Mouse (Mus musculus): Measurements from ENCODE around the gene Slc12a3. TPM values are rescaled to one million over a fixed set of nuclear protein-coding genes. Genes with fewer than 3 reads are reported as not detected.

Slc12a3 gene
- polyA plus RNA-seq, 1 experiment from 2014 or later, result not detected

DNA sequence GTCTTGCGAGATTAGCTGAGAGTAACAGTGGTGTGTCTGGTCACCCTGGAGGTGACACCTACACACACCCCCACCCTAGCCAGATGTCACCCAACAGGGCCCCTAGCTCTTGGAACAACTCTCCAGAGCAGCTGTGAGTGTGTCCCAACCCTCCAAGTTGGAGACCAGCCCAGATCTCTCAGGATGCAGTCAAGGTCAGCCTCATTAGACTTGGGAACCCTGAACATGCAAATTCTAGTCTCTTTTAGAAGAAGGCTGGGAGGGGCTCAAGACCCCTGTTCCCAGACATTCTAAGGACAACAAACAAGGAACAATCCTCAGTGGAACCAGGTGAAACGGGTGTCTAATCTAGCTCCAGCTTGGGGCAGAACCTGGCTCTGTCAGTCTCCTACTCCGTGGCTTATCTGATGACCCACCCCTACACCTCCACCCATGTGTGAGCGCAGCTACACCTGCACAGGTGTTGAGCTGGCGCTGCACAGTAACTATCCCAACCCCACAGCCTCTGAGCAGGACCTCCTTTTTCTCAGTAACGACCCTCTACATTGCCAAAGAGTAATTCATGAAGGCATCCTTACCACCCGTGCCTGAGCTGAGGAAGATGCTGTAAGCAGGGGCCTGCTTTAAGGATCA is 33.7 kb downstream of the Slc12a3 start:
- Histone ChIP-seq H3K4me3 (no peak overlapping the region), H3K4me1 (peaks cover 9% of the 10 kb centered on the region; the same call in 1 of the 2 replicates), H3K36me3 (no peaks in the 10 kb centered on the region), H3K9me3 (no peaks in the 10 kb centered on the region), H3K27me3 (no peaks in the 10 kb centered on the region), H3K4me2 (no peak overlapping the region), H3K9ac (no peak overlapping the region), H3K27ac (no peak overlapping the region; the same call in 1 of the 2 replicates)
- ATAC-seq (ENCODE audit: insufficient number of reproducible peaks, low FRiP score, low TSS enrichment, low read depth), result 0 out of 2 replicates have a peak, but pooled peaks have one; percentile 9
- 71% methylated on average over 7 of the region's 7 CpGs for WGBS

- peaks cover 9% of the 10 kb centered on the region; the same call in 1 of the 2 replicates for H3K4me1 ChIP-seq
- 37% methylated on average over 4 of the region's 4 CpGs for WGBS
- no peak overlapping the region; the same call in 1 of the 2 replicates for H3K27ac ChIP-seq
- no peaks in the 10 kb centered on the region for H3K36me3 ChIP-seq
- H3K9me3 ChIP-seq, result no peaks in the 10 kb centered on the region
- H3K9ac ChIP-seq, result no peak overlapping the region
- no peaks in the 10 kb centered on the region for H3K27me3 ChIP-seq
- H3K4me3 ChIP-seq, result no peak overlapping the region
- no peak overlapping the region for H3K4me2 ChIP-seq
- no peak for ATAC-seq (ENCODE audit: insufficient number of reproducible peaks, low FRiP score, low TSS enrichment, low read depth)
Measured at GRCm38 (mm10) chr8:94363288-94363688, 34.3 kb downstream of the Slc12a3 start.

DNA sequence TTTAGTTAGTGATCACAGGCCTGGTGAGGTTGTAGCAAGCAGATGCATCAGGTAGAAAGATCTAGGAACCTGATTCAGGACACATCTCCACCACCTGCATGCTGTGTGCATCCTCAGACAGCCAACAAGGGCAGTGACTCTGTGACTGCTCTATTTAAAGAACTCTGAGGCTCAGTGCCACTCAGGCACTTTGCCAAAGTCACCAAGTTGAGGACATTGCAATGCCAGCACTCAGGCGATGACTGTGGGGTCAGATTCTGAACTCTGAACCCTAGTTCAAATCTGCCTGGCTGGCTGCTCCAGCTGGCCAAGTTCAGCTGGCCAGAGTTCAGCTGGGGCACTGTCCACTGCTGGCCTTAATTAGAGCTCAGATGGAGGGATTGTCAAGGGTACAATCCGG is 34.9 kb downstream of the Slc12a3 start:
- Histone ChIP-seq H3K4me1 (peaks cover 4% of the 10 kb centered on the region; the same call in 1 of the 2 replicates), H3K4me3 (no peak overlapping the region), H3K4me2 (no peak overlapping the region), H3K9ac (no peak overlapping the region), H3K27ac (no peak overlapping the region), H3K36me3 (no peaks in the 10 kb centered on the region), H3K9me3 (no peaks in the 10 kb centered on the region), H3K27me3 (no peaks in the 10 kb centered on the region)
- no peak for ATAC-seq (ENCODE audit: insufficient number of reproducible peaks, low FRiP score, low TSS enrichment, low read depth)
- 81% methylated on average over 2 of the region's 2 CpGs for WGBS

- Histone ChIP-seq H3K27me3 (no peaks in the 10 kb centered on the region), H3K36me3 (no peaks in the 10 kb centered on the region), H3K4me1 (0 out of 2 replicates have a peak, but pooled peaks cover 4% of the 10 kb centered on the region), H3K27ac (no peak overlapping the region), H3K9ac (no peak overlapping the region), H3K4me3 (no peak overlapping the region), H3K4me2 (no peak overlapping the region), H3K9me3 (no peaks in the 10 kb centered on the region)
- 85% methylated on average over 6 of the region's 6 CpGs for WGBS
- ATAC-seq (ENCODE audit: insufficient number of reproducible peaks, low FRiP score, low TSS enrichment, low read depth), result no peak
Measured at GRCm38 (mm10) chr8:94364686-94365312, 35.8 kb downstream of the Slc12a3 start.

DNA sequence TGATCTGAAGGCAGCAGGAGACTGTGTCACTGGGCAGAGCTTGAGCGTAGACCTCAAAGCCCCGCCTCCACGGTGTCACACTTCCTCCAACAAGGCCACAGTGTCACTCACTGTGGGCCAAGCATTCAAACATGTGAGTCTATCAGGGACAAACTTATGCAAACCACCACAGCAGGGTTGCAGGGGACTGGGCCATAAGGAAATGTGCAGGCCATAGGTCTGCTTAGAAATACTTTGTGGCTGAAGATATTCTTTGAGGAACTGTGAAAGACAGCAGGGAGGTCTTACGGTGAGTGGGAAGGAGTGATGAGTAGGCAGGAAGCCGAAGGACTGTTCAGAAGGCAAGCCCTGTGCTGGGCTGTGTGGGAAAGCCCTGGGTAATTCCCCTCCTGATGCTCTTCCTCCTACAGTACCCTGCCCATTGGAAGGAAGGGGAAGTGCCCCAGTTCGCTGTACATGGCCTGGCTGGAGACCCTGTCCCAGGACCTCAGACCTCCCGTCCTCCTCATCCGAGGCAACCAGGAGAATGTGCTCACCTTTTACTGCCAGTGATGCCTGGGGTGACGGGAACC is 36.5 kb downstream of the Slc12a3 start:
- H3K27ac ChIP-seq, result no peak overlapping the region
- WGBS, result 81% methylated on average over 9 of the region's 9 CpGs
- H3K4me2 ChIP-seq, result no peak overlapping the region
- H3K36me3 ChIP-seq, result no peaks in the 10 kb centered on the region
- H3K4me1 ChIP-seq, result 0 out of 2 replicates have a peak, but pooled peaks cover 4% of the 10 kb centered on the region
- no peaks in the 10 kb centered on the region for H3K27me3 ChIP-seq
- H3K9me3 ChIP-seq, result no peaks in the 10 kb centered on the region
- no peak for ATAC-seq (ENCODE audit: insufficient number of reproducible peaks, low FRiP score, low TSS enrichment, low read depth)
- H3K4me3 ChIP-seq, result no peak overlapping the region
- no peak overlapping the region for H3K9ac ChIP-seq

GRCm38 (mm10) chr8:94370839-94371238 is 41.8 kb downstream of the Slc12a3 start:
- ATAC-seq (ENCODE audit: insufficient number of reproducible peaks, low FRiP score, low TSS enrichment, low read depth), result no peak
- no peak overlapping the region for H3K9ac ChIP-seq
- no peaks in the 10 kb centered on the region for H3K9me3 ChIP-seq
- no peaks in the 10 kb centered on the region for H3K27me3 ChIP-seq
- H3K4me3 ChIP-seq, result no peak overlapping the region
- H3K36me3 ChIP-seq, result no peaks in the 10 kb centered on the region
- no peak overlapping the region for H3K4me2 ChIP-seq
- WGBS, result 76% methylated on average over 5 of the region's 5 CpGs
- H3K27ac ChIP-seq, result no peak overlapping the region
- 0 out of 2 replicates have a peak, but pooled peaks cover 3% of the 10 kb centered on the region for H3K4me1 ChIP-seq

- whole genome bisulfite sequencing, result 73% methylated on average over 6 of the region's 6 CpGs
- no peak for ATAC-seq (ENCODE audit: insufficient number of reproducible peaks, low FRiP score, low TSS enrichment, low read depth)
Measured at GRCm38 (mm10) chr8:94372955-94373599, 44.1 kb downstream of the Slc12a3 start.

DNA sequence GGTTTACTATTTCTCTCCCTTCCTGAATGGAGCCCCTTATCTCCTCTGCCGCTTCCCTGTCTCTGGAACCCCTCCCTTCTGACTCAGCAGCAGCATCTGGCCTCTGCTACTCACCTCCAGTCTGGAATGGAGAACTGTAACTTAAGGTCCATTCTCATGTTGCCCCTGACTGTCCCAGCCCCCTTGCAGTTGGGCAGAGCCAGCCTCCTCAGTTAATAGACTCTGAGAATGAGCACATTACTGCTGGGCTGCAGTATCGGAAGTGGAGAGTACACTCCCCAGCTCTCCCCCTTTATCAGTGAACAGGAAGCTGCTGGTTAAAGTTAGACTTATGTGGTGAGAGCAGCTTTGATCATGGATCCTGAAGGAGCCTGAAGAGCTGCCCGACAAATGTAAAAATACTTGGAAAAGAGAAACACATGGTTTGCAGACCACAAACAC is 46.6 kb downstream of the Slc12a3 start:
- WGBS, result 33% methylated on average over 3 of the region's 3 CpGs

More at GRCm38 (mm10) chr8:94372955-94373599, 44.1 kb downstream of the Slc12a3 start:
- Histone ChIP-seq H3K9me3 (no peaks in the 10 kb centered on the region), H3K4me2 (no peak overlapping the region), H3K36me3 (no peaks in the 10 kb centered on the region), H3K4me3 (no peak overlapping the region), H3K9ac (no peak overlapping the region), H3K4me1 (peaks cover 10% of the 10 kb centered on the region), H3K27me3 (no peaks in the 10 kb centered on the region), H3K27ac (no peak overlapping the region)

DNA sequence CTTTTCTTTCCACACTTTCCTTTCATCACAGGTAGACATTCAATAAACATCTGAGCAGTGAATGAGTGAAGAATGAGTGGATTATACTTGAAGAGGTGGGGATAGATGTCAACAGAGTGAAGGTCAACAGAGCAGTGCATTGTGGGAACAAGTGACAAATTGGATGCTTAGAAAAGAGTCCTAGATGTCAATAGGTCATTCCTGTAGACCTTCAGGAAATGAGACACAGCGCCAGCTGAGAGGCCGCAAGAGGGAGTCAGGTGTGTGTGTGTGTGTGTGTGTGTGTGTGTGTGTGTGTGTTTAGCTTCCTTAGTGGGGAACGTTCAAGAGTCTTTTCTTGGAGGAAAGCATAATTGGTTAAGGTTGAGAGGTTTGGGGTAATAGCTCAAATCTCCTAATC is 47.2 kb downstream of the Slc12a3 start:
- Histone ChIP-seq H3K9ac (no peak overlapping the region), H3K36me3 (no peaks in the 10 kb centered on the region), H3K9me3 (no peaks in the 10 kb centered on the region), H3K4me2 (no peak overlapping the region), H3K4me1 (peaks cover 10% of the 10 kb centered on the region), H3K4me3 (no peak overlapping the region), H3K27ac (no peak overlapping the region), H3K27me3 (no peaks in the 10 kb centered on the region)
- ATAC-seq (ENCODE audit: insufficient number of reproducible peaks, low FRiP score, low TSS enrichment, low read depth), result no peak
- WGBS, result 77% methylated on average over 3 of the region's 3 CpGs

More for the DNA sequence above, 46.6 kb downstream of the Slc12a3 start:
- no peak overlapping the region for H3K4me2 ChIP-seq
- no peak overlapping the region for H3K9ac ChIP-seq
- H3K27me3 ChIP-seq, result no peaks in the 10 kb centered on the region
- H3K27ac ChIP-seq, result no peak overlapping the region
- H3K4me3 ChIP-seq, result no peak overlapping the region
- ATAC-seq (ENCODE audit: insufficient number of reproducible peaks, low FRiP score, low TSS enrichment, low read depth), result no peak
- peaks cover 10% of the 10 kb centered on the region for H3K4me1 ChIP-seq
- no peaks in the 10 kb centered on the region for H3K9me3 ChIP-seq
- H3K36me3 ChIP-seq, result no peaks in the 10 kb centered on the region

GRCm38 (mm10) chr8:94376580-94376979 is 47.6 kb downstream of the Slc12a3 start:
- H3K4me2 ChIP-seq, result no peak overlapping the region
- no peak for ATAC-seq (ENCODE audit: insufficient number of reproducible peaks, low FRiP score, low TSS enrichment, low read depth)
- H3K4me3 ChIP-seq, result no peak overlapping the region
- H3K36me3 ChIP-seq, result no peaks in the 10 kb centered on the region
- H3K4me1 ChIP-seq, result peaks cover 10% of the 10 kb centered on the region
- no peaks in the 10 kb centered on the region for H3K27me3 ChIP-seq
- 84% methylated on average over 2 of the region's 2 CpGs for WGBS
- no peak overlapping the region for H3K9ac ChIP-seq
- no peak overlapping the region for H3K27ac ChIP-seq
- H3K9me3 ChIP-seq, result no peaks in the 10 kb centered on the region

DNA sequence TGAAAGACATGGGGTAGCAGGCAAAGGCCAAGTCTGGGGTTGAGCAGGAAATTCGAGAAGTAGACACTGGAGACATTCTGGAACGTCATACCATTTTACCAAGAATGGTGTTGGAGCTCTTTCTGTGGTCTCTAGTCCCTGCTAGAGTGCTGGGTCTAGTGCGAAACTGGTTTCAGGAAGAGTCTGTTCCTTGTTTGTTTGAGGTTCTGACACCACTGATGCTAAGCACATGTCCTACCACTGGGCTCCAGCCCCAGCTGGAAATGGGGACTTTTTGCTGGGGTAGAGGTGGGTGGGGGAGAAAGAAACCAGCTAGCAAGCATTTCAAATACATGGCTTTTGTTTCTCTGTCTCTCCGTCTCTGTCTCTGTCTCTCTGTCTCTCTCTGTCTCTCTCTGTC is 48.0 kb downstream of the Slc12a3 start:
- Histone ChIP-seq H3K4me2 (no peak overlapping the region), H3K36me3 (no peaks in the 10 kb centered on the region), H3K27ac (no peak overlapping the region), H3K9me3 (no peaks in the 10 kb centered on the region), H3K9ac (no peak overlapping the region), H3K27me3 (no peaks in the 10 kb centered on the region), H3K4me3 (no peak overlapping the region), H3K4me1 (peaks cover 10% of the 10 kb centered on the region)
- 78% methylated on average over 4 of the region's 4 CpGs for WGBS
- ATAC-seq (ENCODE audit: insufficient number of reproducible peaks, low FRiP score, low TSS enrichment, low read depth), result no peak
